Mouse (Mus musculus): ENCODE data around the gene Tbx1. TPM values are rescaled to one million over a fixed set of nuclear protein-coding genes. Genes with fewer than 3 reads are reported as not detected.

The Tbx1 gene
- polyA plus RNA-seq, 1 experiment, result 0.49 TPM

GRCm38 (mm10) chr16:18620201-18620600 lies 29.7 kb upstream of the Tbx1 start:
- Histone ChIP-seq H3K4me1 (replicated peaks; ENCODE audit: control insufficient read depth, insufficient read depth, low read length) (peaks cover 11% of the 10 kb centered on the region), H3K36me3 (ENCODE audit: control insufficient read depth, insufficient read depth, low read length) (no peaks in the 10 kb centered on the region), H3K27ac (ENCODE audit: control insufficient read depth, insufficient read depth, low read length) (no peak overlapping the region), H3K27me3 (ENCODE audit: control insufficient read depth, insufficient read depth, low read length) (peaks cover 37% of the 10 kb centered on the region; the same call in 1 of the 2 replicates), H3K4me3 (ENCODE audit: control insufficient read depth, insufficient read depth, low read length) (no peak overlapping the region)
- WGBS, result 60% methylated on average over 6 of the region's 6 CpGs
- TF ChIP-seq CTCF (IDR thresholded peaks at IDR 0.05; ENCODE audit: borderline replicate concordance, control insufficient read depth, extremely low read depth, insufficient read depth, low read length, poor library complexity), result no peak
- TF ChIP-seq POLR2A (IDR thresholded peaks at IDR 0.05; ENCODE audit: control insufficient read depth, extremely low read depth, insufficient read depth, low read length, poor library complexity), result no peak
- DNase-seq, result no peak

- WGBS, result 70% methylated on average over 4 of the region's 4 CpGs
- peaks cover 30% of the 10 kb centered on the region; the same call in 1 of the 2 replicates for H3K27me3 ChIP-seq (ENCODE audit: control insufficient read depth, insufficient read depth, low read length)
- no peak for TF ChIP-seq CTCF (IDR thresholded peaks at IDR 0.05; ENCODE audit: borderline replicate concordance, control insufficient read depth, extremely low read depth, insufficient read depth, low read length, poor library complexity)
- TF ChIP-seq POLR2A (IDR thresholded peaks at IDR 0.05; ENCODE audit: control insufficient read depth, extremely low read depth, insufficient read depth, low read length, poor library complexity), result no peak
Measured at GRCm38 (mm10) chr16:18619110-18619509, 28.6 kb upstream of the Tbx1 start.

GRCm38 (mm10) chr16:18618297-18618696 lies 27.8 kb upstream of the Tbx1 start:
- WGBS, result 67% methylated on average over 2 of the region's 2 CpGs

More at GRCm38 (mm10) chr16:18619110-18619509, 28.6 kb upstream of the Tbx1 start:
- Histone ChIP-seq H3K4me1 (replicated peaks; ENCODE audit: control insufficient read depth, insufficient read depth, low read length) (peaks cover 11% of the 10 kb centered on the region), H3K4me3 (ENCODE audit: control insufficient read depth, insufficient read depth, low read length) (no peak overlapping the region), H3K36me3 (ENCODE audit: control insufficient read depth, insufficient read depth, low read length) (no peaks in the 10 kb centered on the region), H3K27ac (ENCODE audit: control insufficient read depth, insufficient read depth, low read length) (no peak overlapping the region)
- no peak for DNase-seq

DNA sequence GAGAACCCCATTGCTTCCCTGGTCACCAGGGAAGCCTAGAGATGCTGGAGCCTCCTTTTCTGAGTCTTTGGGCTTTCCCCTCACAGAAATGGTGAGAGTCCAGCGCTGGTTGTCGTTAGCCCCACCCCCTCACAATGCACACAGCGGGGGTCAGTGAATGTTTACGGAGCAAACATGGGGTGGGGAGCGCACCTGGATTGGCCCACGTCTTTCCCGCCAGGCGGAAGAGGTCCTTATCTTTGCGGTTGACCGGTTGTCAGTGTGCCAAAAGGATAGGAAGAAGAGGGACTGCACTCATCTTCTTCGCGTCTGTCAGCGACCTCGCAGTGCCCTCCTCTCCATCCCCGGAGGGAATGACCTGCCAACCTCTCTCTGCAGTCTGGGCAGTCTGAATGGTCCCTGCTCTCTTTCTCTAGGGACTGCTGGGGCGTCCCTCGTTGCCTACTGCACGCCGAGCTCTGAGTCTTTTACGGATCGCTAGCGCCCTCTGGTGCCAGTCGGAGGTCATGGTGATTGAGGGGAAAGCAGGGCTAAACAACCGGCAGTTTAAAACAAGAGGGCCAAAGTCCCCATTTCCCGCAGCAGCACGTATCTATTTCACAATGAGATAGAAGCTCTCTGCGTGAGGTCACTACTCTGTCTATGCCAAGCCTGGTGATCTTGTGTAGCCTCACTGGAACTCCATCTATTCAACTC lies 27.0 kb upstream of the Tbx1 start:
- peak; percentile 85 for DNase-seq
- WGBS, result 4% methylated on average over 27 of the region's 27 CpGs
- TF ChIP-seq CTCF (IDR thresholded peaks at IDR 0.05; ENCODE audit: borderline replicate concordance, control insufficient read depth, extremely low read depth, insufficient read depth, low read length, poor library complexity) (peak; percentile 88; the same call in 1 of the 2 replicates), POLR2A (IDR thresholded peaks at IDR 0.05; ENCODE audit: control insufficient read depth, extremely low read depth, insufficient read depth, low read length, poor library complexity) (no peak)
- Histone ChIP-seq H3K4me1 (replicated peaks; ENCODE audit: control insufficient read depth, insufficient read depth, low read length) (peaks cover 11% of the 10 kb centered on the region), H3K27ac (ENCODE audit: control insufficient read depth, insufficient read depth, low read length) (no peak overlapping the region), H3K36me3 (ENCODE audit: control insufficient read depth, insufficient read depth, low read length) (no peaks in the 10 kb centered on the region), H3K4me3 (ENCODE audit: control insufficient read depth, insufficient read depth, low read length) (peak overlapping the region; percentile 20; the same call in 1 of the 2 replicates), H3K27me3 (ENCODE audit: control insufficient read depth, insufficient read depth, low read length) (peaks cover 18% of the 10 kb centered on the region; the same call in 1 of the 2 replicates)

More at GRCm38 (mm10) chr16:18618297-18618696, 27.8 kb upstream of the Tbx1 start:
- TF ChIP-seq CTCF (IDR thresholded peaks at IDR 0.05; ENCODE audit: borderline replicate concordance, control insufficient read depth, extremely low read depth, insufficient read depth, low read length, poor library complexity) (no peak), POLR2A (IDR thresholded peaks at IDR 0.05; ENCODE audit: control insufficient read depth, extremely low read depth, insufficient read depth, low read length, poor library complexity) (no peak)
- no peak for DNase-seq
- Histone ChIP-seq H3K27ac (ENCODE audit: control insufficient read depth, insufficient read depth, low read length) (no peak overlapping the region), H3K27me3 (ENCODE audit: control insufficient read depth, insufficient read depth, low read length) (peaks cover 24% of the 10 kb centered on the region; the same call in 1 of the 2 replicates), H3K36me3 (ENCODE audit: control insufficient read depth, insufficient read depth, low read length) (no peaks in the 10 kb centered on the region), H3K4me1 (replicated peaks; ENCODE audit: control insufficient read depth, insufficient read depth, low read length) (peaks cover 11% of the 10 kb centered on the region), H3K4me3 (ENCODE audit: control insufficient read depth, insufficient read depth, low read length) (no peak overlapping the region)

DNA sequence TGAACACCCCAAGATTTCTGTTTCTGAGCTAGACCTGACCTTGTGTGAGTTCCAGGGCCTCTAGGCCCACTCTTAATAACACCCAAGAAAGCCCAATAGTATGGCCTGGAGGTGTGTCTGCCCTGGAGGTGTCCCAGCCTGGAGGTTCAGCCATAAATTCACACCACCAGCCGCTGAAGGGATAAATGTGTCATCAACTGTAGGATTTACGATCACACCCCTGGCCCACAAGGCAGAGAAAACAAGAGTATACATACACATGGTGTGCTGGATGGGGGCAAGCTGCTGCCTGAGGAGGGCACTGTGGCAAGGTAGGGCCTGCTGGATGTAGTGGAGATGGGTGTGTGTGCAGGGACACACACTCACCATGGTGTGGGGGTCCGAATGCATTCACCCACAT lies 22.8 kb upstream of the Tbx1 start:
- no peak overlapping the region for H3K4me3 ChIP-seq (ENCODE audit: control insufficient read depth, insufficient read depth, low read length)
- no peaks in the 10 kb centered on the region for H3K36me3 ChIP-seq (ENCODE audit: control insufficient read depth, insufficient read depth, low read length)
- no peak for DNase-seq
- no peaks in the 10 kb centered on the region for H3K27me3 ChIP-seq (ENCODE audit: control insufficient read depth, insufficient read depth, low read length)
- TF ChIP-seq POLR2A (IDR thresholded peaks at IDR 0.05; ENCODE audit: control insufficient read depth, extremely low read depth, insufficient read depth, low read length, poor library complexity) (no peak), CTCF (IDR thresholded peaks at IDR 0.05; ENCODE audit: borderline replicate concordance, control insufficient read depth, extremely low read depth, insufficient read depth, low read length, poor library complexity) (no peak)
- no peak overlapping the region for H3K27ac ChIP-seq (ENCODE audit: control insufficient read depth, insufficient read depth, low read length)
- peaks cover 4% of the 10 kb centered on the region for H3K4me1 ChIP-seq (replicated peaks; ENCODE audit: control insufficient read depth, insufficient read depth, low read length)
- WGBS, result 89% methylated on average over 3 of the region's 3 CpGs

DNA sequence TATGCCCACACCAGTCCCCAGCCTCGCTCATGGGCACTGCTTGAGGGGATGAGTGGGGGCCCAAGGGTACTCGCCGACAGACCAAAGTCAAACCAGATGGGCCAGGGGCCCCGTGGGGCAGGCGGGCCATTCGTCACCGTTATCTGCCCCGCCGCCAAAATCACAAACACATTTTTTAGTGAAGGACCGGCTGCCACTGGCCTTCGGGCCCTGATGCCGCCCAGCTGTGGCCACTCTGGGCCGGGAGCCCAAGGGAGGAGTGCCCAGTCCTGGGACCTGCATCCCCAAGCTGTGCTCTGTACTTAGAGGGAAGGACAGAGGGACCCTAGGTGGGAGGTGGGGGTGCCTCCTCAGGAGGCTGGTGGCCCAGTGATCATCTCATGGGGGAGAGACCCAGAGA lies 21.3 kb upstream of the Tbx1 start:
- Histone ChIP-seq H3K4me1 (replicated peaks; ENCODE audit: control insufficient read depth, insufficient read depth, low read length) (no peaks in the 10 kb centered on the region), H3K4me3 (ENCODE audit: control insufficient read depth, insufficient read depth, low read length) (no peak overlapping the region), H3K27me3 (ENCODE audit: control insufficient read depth, insufficient read depth, low read length) (no peaks in the 10 kb centered on the region; the same call in 1 of the 2 replicates), H3K36me3 (ENCODE audit: control insufficient read depth, insufficient read depth, low read length) (no peaks in the 10 kb centered on the region), H3K27ac (ENCODE audit: control insufficient read depth, insufficient read depth, low read length) (no peak overlapping the region)
- no peak for DNase-seq
- 94% methylated on average over 13 of the region's 13 CpGs for WGBS
- TF ChIP-seq CTCF (IDR thresholded peaks at IDR 0.05; ENCODE audit: borderline replicate concordance, control insufficient read depth, extremely low read depth, insufficient read depth, low read length, poor library complexity) (no peak), POLR2A (IDR thresholded peaks at IDR 0.05; ENCODE audit: control insufficient read depth, extremely low read depth, insufficient read depth, low read length, poor library complexity) (no peak)
